18 mouse cellular contexts compared by ENCODE assay signal in the genomic region with DNA sequence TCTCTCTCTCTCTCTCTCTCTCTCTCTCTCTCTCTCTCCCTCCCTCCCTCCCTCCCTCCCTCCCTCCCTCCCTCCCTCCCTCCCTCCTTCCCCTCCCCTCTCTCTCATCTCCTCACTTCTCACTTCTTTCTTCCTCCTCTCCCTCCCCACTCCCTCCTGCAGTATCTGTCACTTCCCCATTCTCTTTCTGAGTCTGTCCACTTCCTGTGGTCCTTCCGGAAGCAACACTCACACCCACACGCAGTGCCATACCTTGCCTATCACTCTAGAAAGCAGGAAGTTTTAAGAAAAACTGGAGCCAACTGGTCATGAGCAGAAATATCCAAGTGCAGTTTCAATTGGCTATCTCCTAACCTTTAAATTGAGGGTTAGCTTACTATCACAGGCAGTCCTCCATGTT. TPM values are rescaled to one million over a fixed set of nuclear protein-coding genes. Genes with fewer than 3 reads are reported as not detected.
A peak's percentile ranks its signal among the peaks of the same experiment; 100 is the strongest.
DNase-seq lines count a peak whose midpoint lies in the region; ATAC-seq and TF ChIP-seq lines count a peak whose summit lies in the region.
"Had no signal": no experiment of that assay in that cellular context is flagged by ENCODE, and none has a peak within 500 bp of the region (broad histone marks: within the 10 kb centered on the region; RNA-seq: fewer than 3 reads in every experiment).

No protein-coding gene starts in this region.

- no peak overlapping the region for H3K4me2 ChIP-seq in kidney, postnatal 0 days (ENCODE audit: low read length)
- H3K4me2 ChIP-seq in intestine, embryonic 16.5 days (ENCODE audit: low read depth, low read length): no peak overlapping the region
- H3K4me2 ChIP-seq: hindbrain, embryonic 13.5 days had no signal

- no peak for TF ChIP-seq CTCF in kidney, postnatal 0 days (IDR thresholded peaks at IDR 0.05; ENCODE audit: low read depth)

- no peak overlapping the region for H3K27ac ChIP-seq in kidney, postnatal 0 days
- H3K27ac ChIP-seq in intestine, embryonic 16.5 days (ENCODE audit: low read length): peak overlapping the region; percentile 66
- H3K27ac ChIP-seq: hindbrain, embryonic 13.5 days; midbrain, embryonic 10.5 days had no signal

- DNase-seq in kidney, postnatal 0 days (ENCODE audit: low spot score): peak; percentile 11
- no peak for DNase-seq in kidney, adult 11 months
- peak; percentile 22 for DNase-seq in ES-CJ7 (ENCODE audit: low read depth, low spot score)
- DNase-seq in adrenal gland, adult 18-20 months (ENCODE audit: low spot score in 2 of 2): no peak
- DNase-seq in cerebellum, adult 11 months: no peak
- DNase-seq in layer of hippocampus, adult 18-20 months (ENCODE audit: low spot score in 2 of 2): no peak
- DNase-seq: cerebellum, adult 2 months; embryo, embryonic 11 days; kidney, postnatal 14 days; thymus, postnatal 36 days had no signal

- H3K9ac ChIP-seq in kidney, postnatal 0 days (ENCODE audit: low read depth, low read length): no peak overlapping the region
- H3K9ac ChIP-seq in intestine, embryonic 16.5 days (ENCODE audit: low read depth, low read length): no peak overlapping the region
- H3K9ac ChIP-seq: hindbrain, embryonic 13.5 days had no signal

- 29% methylated on average over 2 of the region's 2 CpGs for WGBS in kidney, postnatal 0 days
- WGBS in intestine, embryonic 16.5 days: 26% methylated on average over 2 of the region's 2 CpGs

- no peaks in the 10 kb centered on the region for H3K9me3 ChIP-seq in kidney, postnatal 0 days (replicated peaks; ENCODE audit: low read length)
- H3K9me3 ChIP-seq in intestine, embryonic 16.5 days (ENCODE audit: control insufficient read depth, low read length): no peaks in the 10 kb centered on the region
- H3K9me3 ChIP-seq: heart, embryonic 12.5 days; hindbrain, embryonic 13.5 days; midbrain, embryonic 10.5 days had no signal

- H3K4me1 ChIP-seq in kidney, postnatal 0 days (replicated peaks; ENCODE audit: insufficient read depth, low read length): no peaks in the 10 kb centered on the region
- H3K4me1 ChIP-seq in intestine, embryonic 16.5 days (ENCODE audit: control insufficient read depth, insufficient read depth, low read length): peaks cover 10% of the 10 kb centered on the region; the same call in 1 of the 2 replicates
- H3K4me1 ChIP-seq: hindbrain, embryonic 13.5 days had no signal

- no peaks in the 10 kb centered on the region for H3K27me3 ChIP-seq in kidney, postnatal 0 days (ENCODE audit: insufficient read depth, low read length)
- H3K27me3 ChIP-seq in intestine, embryonic 16.5 days (replicated peaks; ENCODE audit: control insufficient read depth, insufficient read depth, low read length): no peaks in the 10 kb centered on the region
- H3K27me3 ChIP-seq: heart, embryonic 12.5 days; hindbrain, embryonic 13.5 days had no signal

- no peaks in the 10 kb centered on the region for H3K36me3 ChIP-seq in kidney, postnatal 0 days (ENCODE audit: insufficient read depth, low read length)
- no peaks in the 10 kb centered on the region for H3K36me3 ChIP-seq in intestine, embryonic 16.5 days (ENCODE audit: control insufficient read depth, insufficient read depth, low read length)
- H3K36me3 ChIP-seq: heart, embryonic 12.5 days; hindbrain, embryonic 13.5 days; midbrain, embryonic 10.5 days had no signal

- ATAC-seq in kidney, postnatal 0 days (replicated peaks; ENCODE audit: low FRiP score, low read depth): no peak
- ATAC-seq in intestine, embryonic 16.5 days: peak; percentile 51
- peak; percentile 95 for ATAC-seq in monocyte, adult 5-6 weeks (replicated peaks; ENCODE audit: insufficient number of reproducible peaks, low FRiP score, low TSS enrichment, poor library complexity, severe bottlenecking)

- no peak overlapping the region for H3K4me3 ChIP-seq in kidney, postnatal 0 days (replicated peaks; ENCODE audit: low read depth, low read length)
- no peak overlapping the region for H3K4me3 ChIP-seq in intestine, embryonic 16.5 days (ENCODE audit: low read length)
- H3K4me3 ChIP-seq: heart, embryonic 12.5 days; hindbrain, embryonic 13.5 days; midbrain, embryonic 10.5 days had no signal

RNA-seq across cellular contexts. Expression of gene Stx7, which starts 16.0 kb away (rescaled TPM):
- polyA plus RNA-seq in kidney, postnatal 0 days (2015; fragmentation: Nextera tagmentation; extraction: Ambion mirVana): 167 and 185 TPM in 2 replicates
- polyA plus RNA-seq in intestine, embryonic 16.5 days (2015; fragmentation: Nextera tagmentation; extraction: Ambion mirVana): 148 and 158 TPM in 2 replicates
- total RNA-seq in monocyte, adult 5-6 weeks (2017): 104 to 141 TPM (median 123 TPM) in 3 replicates
- total RNA-seq in adrenal gland, adult 18-20 months (2021): 100 to 1,000 TPM; 137 to 143 TPM
- 100 to 1,000 TPM; 134 to 140 TPM for total RNA-seq in layer of hippocampus, adult 18-20 months (2021)

RNA-seq across cellular contexts. Expression of gene Taar9, which starts 23.8 kb away (rescaled TPM):
- not detected in 2 replicates for polyA plus RNA-seq in kidney, postnatal 0 days (2015; fragmentation: Nextera tagmentation; extraction: Ambion mirVana)
- not detected in 2 replicates for polyA plus RNA-seq in intestine, embryonic 16.5 days (2015; fragmentation: Nextera tagmentation; extraction: Ambion mirVana)
- not detected in 3 replicates for total RNA-seq in monocyte, adult 5-6 weeks (2017)
- total RNA-seq in adrenal gland, adult 18-20 months (2021): not detected
- not detected for total RNA-seq in layer of hippocampus, adult 18-20 months (2021)
- total RNA-seq: adrenal gland, postnatal 4 days; gastrocnemius, adult 18-20 months had no signal
- polyA plus RNA-seq: cerebellum, adult 2 months; heart, embryonic 12.5 days; hindbrain, embryonic 13.5 days; limb, embryonic 11.5 days had no signal

RNA-seq across cellular contexts. Expression of gene Taar8c, which starts 31.4 kb away (rescaled TPM):
- polyA plus RNA-seq in kidney, postnatal 0 days (2015; fragmentation: Nextera tagmentation; extraction: Ambion mirVana): not detected in 2 replicates
- 0.13 TPM in 1 of 2 replicates, not detected in the other for polyA plus RNA-seq in intestine, embryonic 16.5 days (2015; fragmentation: Nextera tagmentation; extraction: Ambion mirVana)
- not detected in 3 replicates for total RNA-seq in monocyte, adult 5-6 weeks (2017)
- not detected for total RNA-seq in adrenal gland, adult 18-20 months (2021)
- total RNA-seq in layer of hippocampus, adult 18-20 months (2021): not detected
- total RNA-seq: adrenal gland, postnatal 4 days; gastrocnemius, adult 18-20 months had no signal
- polyA plus RNA-seq: cerebellum, adult 2 months; heart, embryonic 12.5 days; hindbrain, embryonic 13.5 days; limb, embryonic 11.5 days; midbrain, embryonic 10.5 days had no signal

RNA-seq across cellular contexts. Expression of gene Taar8b, which starts 41.0 kb away (rescaled TPM):
- polyA plus RNA-seq in kidney, postnatal 0 days (2015; fragmentation: Nextera tagmentation; extraction: Ambion mirVana): not detected in 2 replicates
- not detected in 2 replicates for polyA plus RNA-seq in intestine, embryonic 16.5 days (2015; fragmentation: Nextera tagmentation; extraction: Ambion mirVana)
- not detected in 3 replicates for total RNA-seq in monocyte, adult 5-6 weeks (2017)
- not detected for total RNA-seq in adrenal gland, adult 18-20 months (2021)
- total RNA-seq in layer of hippocampus, adult 18-20 months (2021): not detected
- total RNA-seq: adrenal gland, postnatal 4 days; gastrocnemius, adult 18-20 months had no signal
- polyA plus RNA-seq: cerebellum, adult 2 months; heart, embryonic 12.5 days; hindbrain, embryonic 13.5 days; limb, embryonic 11.5 days; midbrain, embryonic 10.5 days had no signal

RNA-seq across cellular contexts. Expression of gene Taar8a, which starts 56.8 kb away (rescaled TPM):
- not detected in 2 replicates for polyA plus RNA-seq in kidney, postnatal 0 days (2015; fragmentation: Nextera tagmentation; extraction: Ambion mirVana)
- not detected in 2 replicates for polyA plus RNA-seq in intestine, embryonic 16.5 days (2015; fragmentation: Nextera tagmentation; extraction: Ambion mirVana)
- not detected in 3 replicates for total RNA-seq in monocyte, adult 5-6 weeks (2017)
- not detected for total RNA-seq in adrenal gland, adult 18-20 months (2021)
- total RNA-seq in layer of hippocampus, adult 18-20 months (2021): not detected
- total RNA-seq: gastrocnemius, adult 18-20 months had no signal
- polyA plus RNA-seq: cerebellum, adult 2 months; heart, embryonic 12.5 days; hindbrain, embryonic 13.5 days; limb, embryonic 11.5 days; midbrain, embryonic 10.5 days had no signal

Comparison
In these comparisons a context has a peak if more than half of its experiments do, and no peak if none do; other contexts are left out.
1. DNase-seq: peak in kidney, postnatal 0 days (single experiment) and ES-CJ7 (single experiment); none in kidney, adult 11 months (single experiment), adrenal gland, adult 18-20 months (0 of 2), cerebellum, adult 11 months (single experiment) and layer of hippocampus, adult 18-20 months (0 of 2).